Mouse (Mus musculus) lung, adult 2 months (tissue): ENCODE measurements at regions not wholly inside any gene's neighbourhood (a gene's known extent, or its start where the extent isn't known, plus 50 kb on each side); places are given as distances from the start of the nearest gene placed in this dataset.

Source experiments
- DNase-seq: peaks from one replicate; pipeline ENCODE4 v3.0.0; 2022
- H3K4me1 ChIP-seq: fragments of 200-500 bp; 2 replicates; pipeline ENCODE4 v1.6.1; 2011; ENCODE audit warnings: low read length; ENCODE audit not compliant: control insufficient read depth, insufficient read depth
- H3K4me3 ChIP-seq: fragments of 200-500 bp; replicated peaks from 2 replicates; pipeline ENCODE3; 2011; ENCODE audit warnings: low read depth, mild to moderate bottlenecking, control low read depth, low read length; ENCODE audit errors: extremely low read depth
- CTCF ChIP-seq: fragments of 200-500 bp; IDR thresholded peaks from 2 replicates; pipeline ENCODE4 v1.5.1; 2011; ENCODE audit warnings: mild to moderate bottlenecking, low read length, control low read depth; ENCODE audit not compliant: insufficient read depth
- POLR2A ChIP-seq: fragments of 200-500 bp; IDR thresholded peaks from 2 replicates; pipeline ENCODE4 v1.6.1; 2011; ENCODE audit warnings: low read depth, mild to moderate bottlenecking, control low read depth, low read length, borderline replicate concordance; ENCODE audit errors: extremely low read depth
- WGBS: fragments of 180-500 bp; shearing (Covaris S2); methylation state at CpG from one replicate; pipeline ENCODE4 v1.1.7; 2018; 5-methylcytosine and 5-hydroxymethylcytosine counted together

GRCm38 (mm10) chr9:98651681-98652080 is 50.2 kb upstream of the Mrps22 start:
- Histone ChIP-seq H3K4me3 (no peak overlapping the region), H3K4me1 (0 out of 2 replicates have a peak, but pooled peaks cover 2% of the 10 kb centered on the region)
- no peak for TF ChIP-seq CTCF
- no peak for TF ChIP-seq POLR2A
- no peak for DNase-seq
- 74% methylated on average over 2 of the region's 2 CpGs for WGBS
